Mouse (Mus musculus): ENCODE measurements around the gene Mrpl53.

Gene Mrpl53

DNA sequence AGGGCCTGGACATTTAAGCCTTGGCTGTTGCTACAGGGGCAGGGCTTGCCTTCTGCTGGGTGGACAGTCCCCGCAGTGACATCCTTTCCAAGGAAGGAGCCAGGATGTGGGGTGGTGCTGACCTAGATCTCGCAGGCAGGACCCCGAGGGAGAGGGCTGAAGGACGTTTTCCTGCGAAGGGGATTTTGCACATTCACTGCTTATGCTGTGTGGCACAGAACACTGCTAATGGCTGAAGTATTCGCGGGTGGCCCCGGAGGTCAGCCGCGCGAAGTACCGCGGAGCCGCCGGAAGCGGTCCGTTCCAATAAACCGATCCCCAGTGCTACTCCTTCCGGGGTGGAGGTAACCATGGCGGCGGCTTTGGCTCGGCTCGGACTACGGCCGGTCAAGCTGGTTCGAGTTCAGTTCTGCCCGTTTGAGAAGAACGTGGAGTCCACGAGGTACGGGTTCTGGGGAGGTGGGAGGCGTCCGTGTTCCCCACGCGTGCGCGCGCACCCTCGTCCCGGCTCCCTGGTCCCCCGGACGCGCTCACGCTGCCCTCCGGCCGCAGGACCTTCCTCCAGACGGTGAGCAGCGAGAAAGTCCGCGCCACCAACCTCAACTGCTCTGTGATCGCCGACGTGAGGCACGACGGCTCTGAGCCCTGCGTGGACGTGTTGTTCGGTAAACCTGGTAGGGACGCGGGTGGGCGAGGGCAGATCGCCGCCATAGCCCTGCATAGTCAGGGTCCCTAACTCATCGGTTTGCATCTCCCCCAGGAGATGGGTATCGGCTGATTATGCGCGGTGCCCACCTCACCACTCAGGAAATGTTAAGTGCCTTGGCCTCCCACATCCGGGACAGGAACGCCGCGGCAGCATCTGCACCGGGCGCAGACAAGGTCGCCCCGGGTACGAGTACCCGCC, at the start of gene Mrpl53:
Gene Mrpl53, plus strand, starts transcription at position 279 of the 907 bp plus-strand sequence.
- in situ Hi-C loops (cut with MboI, MseI), result no loop called here

DNA sequence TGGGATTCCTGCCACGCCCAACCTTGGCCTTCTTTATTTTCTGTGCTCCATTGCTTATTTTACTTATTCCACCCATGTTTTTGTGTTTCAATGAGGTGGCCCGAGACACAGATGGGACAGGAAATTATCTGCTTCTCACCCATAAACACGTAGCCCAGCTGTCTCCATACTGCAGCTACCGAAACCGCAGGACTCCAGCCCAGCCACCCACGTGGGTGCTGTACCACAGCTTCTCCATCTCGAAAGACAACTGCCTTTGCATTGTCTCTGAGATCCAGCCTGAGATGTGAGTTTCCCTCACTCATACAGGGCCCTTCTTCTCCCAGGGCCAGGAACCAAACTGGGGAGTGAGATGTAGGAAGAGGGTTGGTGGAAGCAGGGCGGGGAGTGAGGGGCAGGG, 42.8 kb upstream of the Mrpl53 start:
- in situ Hi-C loops (cut with MboI, MseI), result no loop called here

DNA sequence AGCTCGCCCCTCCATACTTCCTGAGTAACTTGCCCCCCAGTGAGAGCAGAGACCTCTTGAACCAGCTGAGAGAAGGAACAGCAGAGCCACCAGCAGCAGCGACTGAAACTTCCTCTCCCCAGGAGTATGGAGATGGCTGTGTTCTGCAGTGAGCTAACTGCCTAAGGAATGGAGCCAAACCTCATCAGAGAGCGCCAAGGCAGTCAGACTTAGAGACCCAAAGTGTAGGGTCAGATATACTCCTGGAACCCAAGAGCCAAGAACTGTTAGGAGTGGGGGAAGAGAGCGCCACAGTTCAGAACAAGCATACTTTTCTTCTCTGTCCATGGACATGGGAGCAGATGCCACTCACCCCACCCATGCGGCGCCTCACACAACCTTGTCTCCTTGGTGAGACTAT, 42.4 kb upstream of the Mrpl53 start:
- in situ Hi-C loops (cut with MboI, MseI), result no loop called here

DNA sequence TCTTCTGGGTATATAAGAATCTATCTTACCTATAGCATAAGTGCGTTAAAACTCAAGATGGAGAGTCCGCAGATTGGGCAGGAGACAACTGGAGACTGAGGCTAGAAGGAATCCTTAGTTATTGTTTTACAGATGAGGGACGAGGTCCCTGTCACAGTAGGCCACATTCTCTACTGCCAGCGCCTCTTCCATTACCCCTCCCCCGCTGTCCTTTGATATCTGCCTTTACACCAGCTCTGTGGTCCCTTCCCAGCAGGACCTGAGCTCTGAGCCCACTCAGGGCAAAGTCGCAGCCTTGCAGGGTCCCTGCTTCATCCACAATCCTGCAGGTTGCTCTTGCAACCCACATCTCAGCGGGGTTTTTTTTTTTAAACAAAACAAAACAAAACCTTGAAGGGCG, 40.6 kb upstream of the Mrpl53 start:
- in situ Hi-C loops (cut with MboI, MseI), result no loop called here

DNA sequence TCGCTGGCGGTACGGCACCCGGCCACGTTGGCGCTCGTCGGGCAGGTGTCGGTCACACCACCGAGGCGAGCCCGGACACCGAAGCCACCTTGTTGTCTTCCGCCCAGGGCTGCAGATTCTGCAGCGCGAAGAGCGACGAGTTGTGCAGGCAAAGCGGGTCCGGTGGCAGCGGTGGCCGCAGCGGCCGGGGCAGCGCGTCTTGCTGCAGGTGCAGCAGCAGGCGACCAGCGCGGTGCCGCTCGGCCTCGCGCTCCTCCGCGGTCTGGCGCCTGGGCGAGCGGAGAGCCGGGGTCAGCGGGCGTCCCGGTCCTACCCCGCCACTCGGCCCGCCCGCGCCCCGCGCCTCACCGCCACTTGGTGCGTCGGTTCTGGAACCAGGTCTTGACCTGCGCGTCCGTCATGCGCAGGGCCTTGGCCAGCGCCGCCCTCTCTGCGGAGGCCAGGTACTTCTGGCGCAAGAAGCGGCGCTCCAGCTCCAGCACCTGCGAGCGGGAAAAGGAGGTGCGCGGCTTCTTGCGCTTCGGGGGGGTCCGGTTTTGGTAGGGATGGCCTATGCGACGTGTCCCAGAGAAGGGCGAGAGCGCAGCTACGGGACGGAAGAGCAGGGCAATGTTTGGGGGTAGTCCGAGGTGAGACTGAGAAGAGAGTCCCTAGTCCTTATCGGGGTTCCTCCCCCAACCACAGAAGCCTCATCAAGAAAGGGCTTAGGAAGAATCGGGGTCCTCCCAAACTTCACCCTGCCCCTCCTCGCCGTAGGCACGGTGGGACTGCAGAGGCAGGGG, 39.9 kb upstream of the Mrpl53 start:
- in situ Hi-C loops (cut with MboI, MseI), result no loop called here

DNA sequence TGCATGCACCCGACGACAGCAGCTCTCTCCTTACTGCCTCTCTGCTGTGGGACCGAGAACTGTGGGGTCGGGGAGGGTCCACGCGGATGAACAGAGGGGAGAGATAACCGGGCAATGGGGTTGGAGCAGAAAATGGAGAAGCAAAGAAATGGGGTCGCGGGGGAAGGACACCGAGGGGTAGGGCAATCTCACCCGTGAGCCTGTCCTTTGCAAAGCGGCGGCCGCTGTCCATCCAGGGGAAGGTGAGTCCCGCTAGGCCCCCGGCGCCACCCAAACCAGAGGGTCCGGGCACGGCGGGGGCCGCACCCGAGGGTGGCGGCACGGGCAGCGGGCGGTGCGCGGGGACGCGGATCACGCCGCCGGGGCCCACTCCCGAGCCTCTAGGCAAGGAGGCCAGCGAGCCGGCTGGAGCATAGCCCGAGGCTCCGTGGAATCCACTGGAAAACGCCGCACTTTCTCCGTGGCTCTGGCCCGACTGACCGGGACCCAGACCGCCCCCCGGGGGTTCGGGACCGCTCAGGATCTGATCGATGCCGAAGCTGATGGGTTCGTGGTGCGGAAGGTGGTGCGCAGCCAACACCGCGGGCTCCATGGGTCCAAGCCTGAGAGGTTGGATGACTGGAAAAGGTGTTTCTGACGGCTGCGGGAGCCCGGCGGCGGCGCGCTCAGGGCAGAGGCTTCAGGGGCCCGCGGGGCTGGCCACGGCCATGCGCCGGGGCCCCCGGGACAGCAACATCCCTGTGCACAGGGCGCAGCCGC, 39.2 kb upstream of the Mrpl53 start:
- in situ Hi-C loops (cut with MboI, MseI), result no loop called here

DNA sequence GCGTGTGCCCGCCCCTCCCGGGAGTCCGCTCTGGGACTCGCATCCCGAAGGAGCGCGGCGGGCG, 38.8 kb upstream of the Mrpl53 start, which contains the start of gene Tlx2:
Gene Tlx2, minus strand, starts transcription at position 47 of the 64 bp plus-strand sequence.
- in situ Hi-C loops (cut with MboI, MseI), result no loop called here

DNA sequence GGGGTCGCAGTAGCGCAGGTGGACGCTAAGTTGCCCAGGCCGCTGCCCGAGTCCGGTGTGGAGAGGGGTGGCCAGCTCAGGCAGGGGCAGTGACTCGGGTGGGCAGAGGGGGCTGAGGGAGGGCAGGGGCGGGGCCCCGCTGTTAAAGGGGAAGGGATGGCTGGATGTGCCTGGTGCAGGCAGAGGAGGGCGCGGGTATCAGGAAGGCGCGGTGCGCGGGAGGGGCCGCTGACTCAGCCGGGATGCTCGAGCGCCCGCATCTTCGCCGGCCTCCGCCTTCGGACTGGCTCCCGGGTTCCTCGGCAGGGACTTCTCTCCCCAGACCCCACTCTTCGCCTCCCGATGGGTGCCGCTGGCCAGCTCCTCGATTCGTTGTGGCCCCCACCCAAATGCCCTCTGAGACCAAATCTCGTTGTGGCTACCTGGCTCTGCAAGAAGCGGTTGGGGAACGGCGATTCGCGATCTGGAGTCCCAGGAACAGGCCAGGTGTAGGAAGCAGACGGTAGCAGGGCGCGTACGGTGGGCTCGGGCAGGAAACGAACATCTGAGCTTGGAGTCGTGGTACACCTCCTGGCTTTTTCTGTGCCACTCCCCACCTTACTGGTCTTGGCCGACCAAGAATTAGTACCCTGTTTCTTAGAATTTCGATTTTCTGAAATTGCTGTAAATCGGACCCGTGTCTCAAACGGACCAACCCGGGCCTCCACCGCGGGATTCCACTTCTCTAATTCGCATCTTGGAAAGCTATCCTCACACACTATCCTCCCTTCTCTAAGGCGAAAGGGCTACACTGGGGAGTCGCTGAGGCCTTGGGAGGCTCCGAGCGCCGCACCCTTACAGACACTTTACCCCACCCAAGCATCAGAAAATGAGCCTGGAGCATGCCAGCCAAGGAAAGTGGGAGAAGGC, 38.3 kb upstream of the Mrpl53 start:
- in situ Hi-C loops (cut with MboI, MseI), result no loop called here

DNA sequence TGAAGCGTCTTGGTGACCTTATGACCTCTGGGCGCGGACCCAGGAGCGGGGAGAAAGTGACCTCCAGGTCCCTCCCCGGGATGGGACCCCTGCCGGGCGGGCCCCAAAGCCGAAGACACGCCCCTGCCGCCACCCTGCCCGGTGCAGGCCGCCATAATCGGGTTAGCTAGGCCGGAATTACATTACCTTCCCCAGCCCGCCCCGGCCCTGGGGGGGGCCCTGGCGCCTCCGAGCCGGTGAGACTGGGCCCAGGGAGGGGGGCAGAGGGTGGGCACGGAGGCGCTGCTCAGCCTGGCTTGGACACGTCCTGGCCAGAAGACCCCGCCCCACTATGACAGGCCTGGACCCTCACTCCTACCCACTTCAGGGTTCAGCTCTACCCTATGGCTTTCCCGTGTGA, 37.6 kb upstream of the Mrpl53 start:
- in situ Hi-C loops (cut with MboI, MseI), result no loop called here

DNA sequence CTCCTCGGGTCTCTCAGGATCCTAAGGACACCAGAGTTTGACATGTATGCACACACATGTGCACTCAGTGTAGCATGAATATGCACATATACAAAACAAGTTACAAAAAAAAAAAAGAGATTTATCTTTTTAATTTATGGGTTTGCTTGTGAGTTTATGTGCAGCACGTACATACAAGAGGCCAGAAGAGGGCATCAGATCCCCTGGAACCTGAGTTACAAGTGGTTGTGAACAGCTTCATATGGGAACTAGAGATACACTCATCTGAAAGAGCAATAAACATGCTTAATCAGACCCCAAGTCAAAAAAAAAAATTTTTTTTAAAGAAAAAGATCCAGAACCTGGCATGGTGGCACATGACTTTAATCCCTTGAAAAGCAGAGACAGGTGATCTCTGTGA, 33.9 kb upstream of the Mrpl53 start:
- in situ Hi-C loops (cut with MboI, MseI), result loop anchor here (5.0 kb wide), 1 partner anchor 42 kb away; the partner anchor contains the start of gene Mogs

DNA sequence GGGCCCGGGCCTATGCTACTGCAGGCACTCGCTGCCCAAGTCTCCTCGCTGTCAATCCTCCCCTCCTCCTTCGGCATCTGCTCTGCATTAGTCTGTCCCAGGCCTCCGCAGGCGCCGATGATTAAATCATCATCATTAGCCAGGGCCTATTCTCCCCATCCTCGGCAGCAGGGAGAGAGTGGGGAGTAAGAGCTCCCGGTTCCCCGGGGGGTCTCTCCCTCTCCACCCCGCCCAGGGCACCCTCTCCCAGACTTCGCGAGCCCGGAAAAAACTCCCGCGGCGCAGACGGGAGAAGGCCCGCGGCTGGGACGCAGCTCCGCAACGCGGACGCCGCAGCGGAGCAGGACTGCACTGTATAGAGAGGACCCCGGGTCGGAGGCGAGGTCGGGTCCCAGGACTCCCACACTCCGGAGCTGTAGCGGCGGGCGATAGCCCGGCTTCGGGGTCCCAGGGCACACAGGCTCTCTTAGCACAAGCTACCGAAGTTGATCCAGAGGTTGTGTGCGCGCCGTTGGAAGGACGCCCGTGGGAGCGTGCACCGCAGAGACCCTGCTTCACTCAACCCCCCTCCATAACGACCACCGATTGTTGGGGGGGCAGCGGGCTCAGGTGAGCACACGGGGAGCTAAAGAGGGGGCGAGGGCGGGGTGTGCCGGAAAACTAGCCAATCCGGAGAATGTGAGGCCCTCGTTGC, 31.1 kb upstream of the Mrpl53 start, which contains the start of gene Pcgf1:
Gene Pcgf1, plus strand, starts transcription at position 240 of the 694 bp plus-strand sequence.
- in situ Hi-C loops (cut with MboI, MseI), result loop anchor here (5.0 kb wide), 1 partner anchor 40 kb away; the partner anchor contains the start of gene Mogs

DNA sequence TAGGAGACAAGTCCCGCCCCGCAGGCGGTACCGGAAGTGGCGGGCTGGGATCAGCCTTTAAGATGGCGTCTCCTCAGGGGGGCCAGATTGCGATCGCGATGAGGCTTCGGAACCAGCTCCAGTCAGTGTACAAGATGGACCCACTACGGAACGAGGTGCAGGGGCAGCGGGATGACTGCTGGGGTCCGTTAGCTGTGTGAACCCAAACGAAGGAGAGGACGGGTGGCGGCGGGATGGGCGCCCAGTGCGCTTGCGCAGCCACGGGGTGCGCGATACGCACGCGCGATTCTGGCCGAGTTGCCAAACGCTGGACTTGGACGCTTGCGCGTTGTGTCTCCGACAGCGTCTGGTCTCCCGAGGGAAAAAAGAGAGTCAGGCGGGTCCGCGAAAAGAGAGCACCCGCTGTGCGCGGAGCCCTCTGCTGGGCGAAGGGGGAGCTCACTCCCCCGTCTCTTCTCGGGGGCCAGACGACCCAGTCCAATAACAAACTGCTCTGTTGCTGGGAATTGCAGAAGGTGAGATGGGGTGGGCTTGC, 30.4 kb upstream of the Mrpl53 start:
- in situ Hi-C loops (cut with MboI, MseI), result loop anchor here (5.0 kb wide), 1 partner anchor 39 kb away; the partner anchor contains the start of gene Mogs

DNA sequence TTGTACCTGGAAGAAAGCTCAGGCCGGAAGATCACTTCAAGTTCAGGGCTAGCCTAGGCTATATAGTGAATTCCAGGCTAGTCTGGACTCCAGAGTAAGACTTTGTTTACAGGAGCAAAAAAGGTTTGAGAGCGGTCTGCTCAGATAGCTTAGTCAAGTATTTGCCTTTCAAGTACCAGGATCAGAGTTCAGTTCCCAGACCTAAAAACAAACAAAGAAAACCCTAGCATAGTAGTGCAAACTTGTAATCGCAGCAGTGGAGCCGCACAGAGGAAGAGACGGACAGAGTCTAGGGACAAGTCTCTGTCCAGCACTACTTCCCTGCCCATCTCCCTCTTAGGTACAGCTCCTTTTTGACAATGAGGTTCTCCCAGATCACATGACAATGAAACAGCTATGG, 28.6 kb upstream of the Mrpl53 start:
- in situ Hi-C loops (cut with MboI, MseI), result no loop called here

DNA sequence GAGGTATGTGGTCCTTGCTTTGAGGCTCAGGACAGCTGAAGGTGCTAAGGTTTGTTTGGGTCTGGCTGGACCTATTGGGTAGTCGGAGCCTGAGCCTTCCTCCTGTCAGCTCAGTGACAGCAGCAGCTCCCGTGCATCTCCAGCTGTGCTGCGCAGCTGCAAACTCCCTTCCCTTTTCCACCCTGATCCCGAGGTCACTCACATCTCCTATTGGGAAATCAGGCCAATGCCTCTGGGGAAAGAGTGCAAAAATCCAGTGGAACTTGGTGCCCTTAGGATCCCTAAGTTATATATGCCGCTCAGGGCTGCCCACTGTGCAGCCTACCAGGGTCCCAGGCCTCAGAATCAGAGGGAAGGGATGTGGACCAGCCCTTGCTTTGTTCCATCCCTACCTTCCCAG, 25.3 kb upstream of the Mrpl53 start:
- in situ Hi-C loops (cut with MboI, MseI), result no loop called here

DNA sequence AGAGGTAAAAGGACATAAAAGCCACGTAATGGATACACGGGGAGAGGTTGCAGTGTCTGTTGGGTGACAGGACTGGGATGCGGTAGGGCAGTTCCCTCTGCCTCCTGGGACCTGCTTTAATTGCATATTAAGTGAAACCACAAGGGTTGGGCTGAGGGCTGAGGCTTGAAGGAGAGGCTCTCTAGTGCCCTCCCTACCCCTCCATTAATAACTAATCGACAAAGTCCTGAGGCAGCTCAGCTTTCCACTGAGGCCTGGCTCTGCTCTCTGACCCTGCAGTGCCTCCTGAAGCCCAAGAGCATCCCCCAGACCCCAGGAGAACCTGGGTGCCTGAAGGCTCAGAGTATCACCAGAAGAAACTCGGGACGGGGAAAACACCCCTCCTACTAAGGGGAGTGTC, 24.4 kb upstream of the Mrpl53 start:
- in situ Hi-C loops (cut with MboI, MseI), result no loop called here

DNA sequence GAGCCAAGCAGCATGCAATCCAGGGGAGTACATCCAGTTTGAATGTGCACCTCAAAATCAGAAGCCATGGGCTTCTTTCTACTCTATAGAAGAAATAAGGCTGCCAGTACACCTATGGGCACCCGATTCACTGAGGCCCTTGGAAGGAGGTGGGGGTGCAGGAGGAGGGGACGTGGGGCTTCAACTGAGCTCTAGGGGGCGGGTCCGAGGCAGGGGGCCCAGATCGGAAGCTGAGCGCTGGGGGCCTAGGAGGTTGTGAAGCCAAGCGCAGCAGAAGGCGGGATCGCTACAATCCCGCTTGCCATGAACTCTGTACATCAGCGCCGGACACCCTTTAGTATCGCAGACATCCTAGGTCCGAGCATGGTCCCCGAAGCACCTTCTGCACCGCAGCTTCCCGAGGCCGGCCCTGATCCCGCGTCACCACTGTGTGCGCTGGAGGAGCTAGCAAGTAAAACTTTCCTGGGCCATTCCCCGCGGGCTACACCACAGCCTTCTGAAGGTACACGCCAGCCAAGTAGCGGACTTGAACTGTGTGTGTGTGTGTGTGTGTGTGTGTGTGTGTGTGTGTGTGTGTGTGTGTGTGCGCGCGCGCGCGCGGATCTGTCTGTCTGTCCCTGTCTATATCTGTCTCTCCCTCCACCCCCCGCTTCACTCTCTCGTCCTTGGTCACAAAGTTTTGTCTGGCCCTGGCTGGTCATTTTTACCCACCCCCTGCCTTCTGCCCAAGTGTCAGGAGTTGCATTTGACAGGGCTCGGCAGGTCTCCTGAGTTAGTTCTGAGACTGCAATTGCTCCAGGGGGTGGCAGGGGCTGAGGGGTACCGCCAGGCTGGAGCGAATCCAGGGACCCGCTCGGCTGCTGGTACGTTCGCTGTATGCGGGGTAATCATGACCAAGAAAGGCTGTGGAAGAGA, 22.5 kb upstream of the Mrpl53 start, which contains the start of gene Lbx2:
Gene Lbx2, plus strand, starts transcription at position 247 of the 915 bp plus-strand sequence.
- in situ Hi-C loops (cut with MboI, MseI), result no loop called here

DNA sequence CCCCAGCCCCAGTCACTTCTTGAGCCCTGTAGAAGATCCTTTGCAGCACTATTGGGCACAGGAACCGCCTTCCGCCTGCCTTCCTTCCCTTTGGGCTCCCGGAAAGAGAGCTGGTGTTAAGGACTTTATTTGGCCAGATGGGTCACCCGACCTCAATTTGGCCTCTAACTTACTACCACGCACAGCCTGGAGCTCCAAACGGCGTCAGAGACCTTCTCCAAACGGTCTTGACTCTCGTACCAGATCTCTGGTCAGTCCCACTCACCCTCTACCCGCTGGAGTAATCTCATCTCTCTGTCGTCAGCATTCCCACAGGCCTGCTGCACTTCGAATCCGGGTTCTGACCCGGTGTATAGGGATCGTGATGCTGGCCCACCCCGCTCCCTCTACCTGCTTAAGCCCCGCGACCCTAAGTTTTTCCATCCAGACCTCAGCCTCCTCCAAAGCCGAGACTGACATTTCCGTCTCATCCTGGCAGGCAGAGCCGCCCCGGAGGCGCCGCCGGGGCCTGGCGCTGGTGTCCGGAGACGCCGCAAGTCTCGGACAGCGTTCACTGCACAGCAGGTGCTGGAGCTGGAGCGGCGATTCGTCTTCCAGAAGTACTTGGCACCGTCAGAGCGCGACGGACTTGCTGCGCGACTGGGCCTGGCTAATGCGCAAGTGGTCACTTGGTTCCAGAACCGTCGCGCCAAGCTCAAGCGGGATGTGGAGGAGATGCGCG, 21.5 kb upstream of the Mrpl53 start:
- in situ Hi-C loops (cut with MboI, MseI), result no loop called here

DNA sequence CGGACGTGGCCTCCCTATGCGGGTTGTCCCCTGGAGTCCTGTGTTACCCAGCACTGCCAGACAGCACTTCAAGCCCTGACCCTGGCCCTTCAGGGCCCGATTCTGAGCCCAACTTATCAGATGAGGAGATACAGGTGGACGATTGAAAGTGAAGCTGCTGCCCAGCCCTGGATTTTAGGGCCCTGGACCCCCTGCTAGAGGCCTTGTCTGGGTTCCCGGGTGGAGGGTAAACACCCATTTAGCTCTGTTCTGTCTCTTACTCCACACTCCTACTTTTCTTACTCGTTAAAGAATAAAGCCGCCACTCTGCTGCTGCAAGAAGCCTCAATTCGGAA, 20.9 kb upstream of the Mrpl53 start:
- in situ Hi-C loops (cut with MboI, MseI), result no loop called here
